Mouse (Mus musculus): Measurements from ENCODE around the gene Gm15557.

- TF ChIP-seq CTCF (IDR thresholded peaks at IDR 0.05; ENCODE audit: borderline replicate concordance, insufficient read depth, low read length): no peak
- no peak for TF ChIP-seq POLR2A (IDR thresholded peaks at IDR 0.05; ENCODE audit: low read depth, low read length)
Observed at GRCm38 (mm10) chr2:155940681-155941080, at the start of gene Gm15557.

Measured in embryonic fibroblast, embryonic 13.5 days (primary cell).